Mouse (Mus musculus): Measurements from ENCODE around the gene Tm9sf3. TPM values are rescaled to one million over a fixed set of nuclear protein-coding genes. Genes with fewer than 3 reads are reported as not detected.

Tm9sf3 gene
- polyA plus RNA-seq, 1 experiment from 2014 or later, result 99.0 TPM

DNA sequence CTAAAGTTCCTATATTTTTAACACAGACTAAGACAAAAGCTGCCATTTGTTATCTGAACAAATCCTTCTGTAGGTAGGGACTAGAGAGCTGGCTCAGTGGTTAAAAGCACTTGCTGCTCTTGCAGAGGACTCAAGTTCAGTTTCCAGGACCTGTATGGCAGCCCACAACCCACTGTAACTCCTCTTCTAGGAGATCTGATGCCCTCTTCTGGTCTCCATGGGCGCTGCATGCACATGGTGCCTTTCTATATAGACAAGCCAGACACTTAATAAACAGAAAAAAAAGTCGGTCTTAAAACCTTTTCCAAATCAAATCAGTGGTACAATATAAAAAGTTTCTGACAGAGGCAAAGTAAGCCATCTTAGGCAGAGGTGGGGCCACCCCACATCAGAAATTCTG, 5.1 kb downstream of the Tm9sf3 start:
- Histone ChIP-seq H3K27ac (replicated peaks) (no peak overlapping the region), H3K4me3 (no peak overlapping the region), H3K4me1 (peaks cover 29% of the 10 kb centered on the region), H3K9me3 (replicated peaks) (no peaks in the 10 kb centered on the region), H3K36me3 (peaks cover 17% of the 10 kb centered on the region), H3K27me3 (ENCODE audit: low read depth, poor library complexity, severe bottlenecking) (no peaks in the 10 kb centered on the region)
- DNase-seq (ENCODE audit: low spot score), result peak; percentile 55
- WGBS, result 43% methylated on average over 2 of the region's 2 CpGs

DNA sequence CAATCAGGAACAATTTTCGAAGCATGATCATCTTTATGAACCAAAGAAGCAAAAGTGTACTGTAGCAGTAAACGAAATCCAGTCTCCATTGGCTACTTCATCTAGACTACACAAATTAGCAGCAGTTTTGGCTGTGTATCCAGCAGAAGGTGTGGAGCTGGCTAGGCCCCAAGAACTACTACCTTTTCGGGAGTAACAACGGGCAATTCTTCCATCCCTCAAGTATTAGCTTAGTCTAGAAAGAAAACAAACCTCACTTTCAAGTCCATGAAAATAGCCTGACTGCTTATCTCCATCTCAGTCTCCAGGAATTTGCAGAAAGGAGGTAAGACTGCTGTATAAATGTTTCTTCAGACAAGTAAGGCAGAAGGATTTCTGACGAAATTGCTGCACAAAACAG, 9.2 kb downstream of the Tm9sf3 start:
- H3K27ac ChIP-seq (replicated peaks), result no peak overlapping the region
- no peaks in the 10 kb centered on the region for H3K9me3 ChIP-seq (replicated peaks)
- WGBS, result 90% methylated on average over 5 of the region's 5 CpGs
- DNase-seq (ENCODE audit: low spot score), result no peak
- peaks cover 38% of the 10 kb centered on the region for H3K36me3 ChIP-seq
- no peaks in the 10 kb centered on the region for H3K27me3 ChIP-seq (ENCODE audit: low read depth, poor library complexity, severe bottlenecking)
- no peak overlapping the region for H3K4me3 ChIP-seq
- no peaks in the 10 kb centered on the region for H3K4me1 ChIP-seq

- Histone ChIP-seq H3K4me1 (no peaks in the 10 kb centered on the region), H3K36me3 (peaks cover 64% of the 10 kb centered on the region), H3K27me3 (ENCODE audit: low read depth, poor library complexity, severe bottlenecking) (no peaks in the 10 kb centered on the region), H3K27ac (replicated peaks) (no peak overlapping the region), H3K9me3 (replicated peaks) (no peaks in the 10 kb centered on the region), H3K4me3 (no peak overlapping the region)
- 84% methylated on average over 4 of the region's 4 CpGs for WGBS
- DNase-seq (ENCODE audit: low spot score), result no peak
These were observed 14.8 kb downstream of the Tm9sf3 start for GRCm38 (mm10) chr19:41248968-41249367.

DNA sequence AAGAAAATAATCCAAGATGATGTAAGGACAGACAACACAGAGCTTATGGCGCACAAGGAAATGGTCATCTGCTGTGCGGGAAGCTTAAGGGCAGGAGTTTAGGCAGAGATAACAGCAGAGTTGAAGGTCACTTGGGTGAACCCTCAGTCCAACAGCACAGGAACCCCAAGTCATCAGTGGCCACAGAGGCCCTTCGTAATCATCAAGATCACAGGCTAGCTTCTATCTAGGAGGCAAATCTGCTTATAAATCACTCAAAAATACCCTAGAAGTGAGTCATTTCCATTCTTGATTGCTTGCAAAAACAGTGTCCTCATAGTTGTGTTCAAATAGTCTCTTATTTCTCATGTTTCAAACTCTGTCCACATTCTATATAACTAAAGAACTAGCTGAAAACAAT, 15.5 kb downstream of the Tm9sf3 start:
- no peak for DNase-seq (ENCODE audit: low spot score)
- Histone ChIP-seq H3K4me3 (no peak overlapping the region), H3K9me3 (replicated peaks) (no peaks in the 10 kb centered on the region), H3K36me3 (peaks cover 64% of the 10 kb centered on the region), H3K4me1 (no peaks in the 10 kb centered on the region), H3K27ac (replicated peaks) (no peak overlapping the region), H3K27me3 (ENCODE audit: low read depth, poor library complexity, severe bottlenecking) (no peaks in the 10 kb centered on the region)
- WGBS, result 96% methylated on average over 3 of the region's 3 CpGs

DNA sequence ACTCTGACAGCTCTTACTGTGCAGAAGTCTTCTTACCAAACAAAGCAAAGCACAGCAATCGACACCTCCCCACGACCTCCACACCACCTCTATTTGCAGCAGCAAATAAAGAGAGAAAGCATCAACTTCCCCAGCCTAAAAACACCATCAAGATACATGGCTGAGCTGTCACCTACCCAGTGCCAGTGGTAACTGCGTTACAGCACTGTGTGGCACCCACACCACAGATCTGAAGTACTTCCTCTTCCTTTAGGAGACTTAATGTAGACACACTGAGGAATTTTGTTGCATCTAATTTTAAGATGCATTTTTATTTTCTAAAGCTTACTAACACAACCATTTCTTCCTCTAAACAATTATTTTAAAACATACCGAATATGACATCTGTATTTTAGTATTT, 17.5 kb downstream of the Tm9sf3 start:
- Histone ChIP-seq H3K27me3 (ENCODE audit: low read depth, poor library complexity, severe bottlenecking) (no peaks in the 10 kb centered on the region), H3K9me3 (replicated peaks) (no peaks in the 10 kb centered on the region), H3K4me3 (no peak overlapping the region), H3K27ac (replicated peaks) (no peak overlapping the region), H3K4me1 (no peaks in the 10 kb centered on the region), H3K36me3 (peaks cover 73% of the 10 kb centered on the region)
- 91% methylated on average over 4 of the region's 4 CpGs for WGBS
- no peak for DNase-seq (ENCODE audit: low spot score)

- no peaks in the 10 kb centered on the region for H3K27me3 ChIP-seq (ENCODE audit: low read depth, poor library complexity, severe bottlenecking)
- no peaks in the 10 kb centered on the region for H3K4me1 ChIP-seq
- no peaks in the 10 kb centered on the region for H3K9me3 ChIP-seq (replicated peaks)
- peak; percentile 32 for DNase-seq (ENCODE audit: low spot score)
- H3K36me3 ChIP-seq, result peaks cover 83% of the 10 kb centered on the region
- H3K27ac ChIP-seq (replicated peaks), result no peak overlapping the region
- 58% methylated on average over 6 of the region's 6 CpGs for WGBS
- no peak overlapping the region for H3K4me3 ChIP-seq
These were observed 19.2 kb downstream of the Tm9sf3 start for GRCm38 (mm10) chr19:41244581-41244980.

GRCm38 (mm10) chr19:41241997-41242396, 21.8 kb downstream of the Tm9sf3 start:
- H3K36me3 ChIP-seq, result peaks cover 85% of the 10 kb centered on the region
- no peaks in the 10 kb centered on the region for H3K4me1 ChIP-seq
- no peak for DNase-seq (ENCODE audit: low spot score)
- no peaks in the 10 kb centered on the region for H3K9me3 ChIP-seq (replicated peaks)
- H3K27ac ChIP-seq (replicated peaks), result no peak overlapping the region
- no peak overlapping the region for H3K4me3 ChIP-seq
- WGBS, result 96% methylated on average over 5 of the region's 5 CpGs
- no peaks in the 10 kb centered on the region for H3K27me3 ChIP-seq (ENCODE audit: low read depth, poor library complexity, severe bottlenecking)

- no peak overlapping the region for H3K27ac ChIP-seq (replicated peaks)
- DNase-seq (ENCODE audit: low spot score), result no peak
- WGBS, result 96% methylated on average over 4 of the region's 4 CpGs
- no peaks in the 10 kb centered on the region for H3K4me1 ChIP-seq
- H3K36me3 ChIP-seq, result peaks cover 81% of the 10 kb centered on the region
- H3K27me3 ChIP-seq (ENCODE audit: low read depth, poor library complexity, severe bottlenecking), result no peaks in the 10 kb centered on the region
- H3K9me3 ChIP-seq (replicated peaks), result no peaks in the 10 kb centered on the region; the same call in 1 of the 2 replicates
- no peak overlapping the region for H3K4me3 ChIP-seq
These were observed 30.1 kb downstream of the Tm9sf3 start for GRCm38 (mm10) chr19:41233698-41234097.

- Histone ChIP-seq H3K4me1 (peaks cover 21% of the 10 kb centered on the region), H3K36me3 (peaks cover 19% of the 10 kb centered on the region), H3K27me3 (ENCODE audit: low read depth, poor library complexity, severe bottlenecking) (peaks cover 65% of the 10 kb centered on the region), H3K9me3 (replicated peaks) (no peaks in the 10 kb centered on the region), H3K27ac (replicated peaks) (no peak overlapping the region), H3K4me3 (no peak overlapping the region)
- WGBS, result 67% methylated on average over 7 of the region's 7 CpGs
- no peak for DNase-seq (ENCODE audit: low spot score)
These were observed 55.5 kb downstream of the Tm9sf3 start for GRCm38 (mm10) chr19:41208326-41208725.

GRCm38 (mm10) chr19:41206811-41207344, 56.9 kb downstream of the Tm9sf3 start, which contains the start of gene Tll2:
TSS of gene Tll2 (minus strand) at chr19:41206835.
- H3K9me3 ChIP-seq (replicated peaks), result no peaks in the 10 kb centered on the region
- peaks cover 21% of the 10 kb centered on the region for H3K4me1 ChIP-seq
- peaks cover 80% of the 10 kb centered on the region for H3K27me3 ChIP-seq (ENCODE audit: low read depth, poor library complexity, severe bottlenecking)
- peaks cover 11% of the 10 kb centered on the region; the same call in 1 of the 2 replicates for H3K36me3 ChIP-seq
- DNase-seq (ENCODE audit: low spot score), result peak; percentile 82
- WGBS, result 2% methylated on average over 32 of the region's 32 CpGs
- H3K27ac ChIP-seq (replicated peaks), result peak within 1 kb of the TSS; percentile 19
- H3K4me3 ChIP-seq, result peak within 1 kb of the TSS; percentile 64

DNA sequence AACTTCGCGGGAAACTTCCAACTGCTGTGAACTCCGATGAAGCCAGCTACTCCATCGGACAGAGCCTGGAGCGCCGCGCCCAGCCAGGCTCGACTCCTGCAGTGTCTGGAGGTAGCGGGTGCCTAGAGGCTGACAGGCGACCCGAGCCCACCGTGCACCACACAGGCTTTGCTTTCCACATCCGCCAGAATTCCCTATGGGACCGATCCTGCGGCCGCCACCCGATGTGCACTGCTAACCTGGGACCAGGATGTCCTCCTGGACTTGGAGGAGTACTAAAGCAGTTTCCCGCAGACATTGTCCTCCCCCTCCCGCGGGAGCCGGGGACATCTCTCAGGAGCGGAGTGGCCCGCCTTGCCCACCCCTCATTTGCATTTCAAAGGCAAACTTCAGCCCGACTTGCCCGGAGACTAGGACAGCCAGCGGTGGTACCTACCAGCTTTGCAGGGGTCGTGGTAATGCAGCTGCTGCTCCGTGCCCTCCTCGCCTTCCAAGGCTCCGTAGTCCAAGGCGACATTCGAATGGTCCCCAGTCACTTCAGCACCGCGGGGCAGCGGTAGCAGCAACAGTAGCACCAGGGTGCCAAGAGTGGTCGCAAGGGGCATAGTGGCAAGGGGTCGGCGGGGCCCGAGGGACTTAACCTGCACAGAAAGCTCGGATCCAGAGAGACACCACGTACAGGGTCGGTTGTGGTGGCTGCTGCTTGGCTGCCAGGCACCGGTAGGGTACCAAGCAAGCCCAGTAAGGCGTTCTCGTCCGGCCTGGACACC, 57.6 kb downstream of the Tm9sf3 start:
- Histone ChIP-seq H3K36me3 (peaks cover 9% of the 10 kb centered on the region; the same call in 1 of the 2 replicates), H3K27me3 (ENCODE audit: low read depth, poor library complexity, severe bottlenecking) (peaks cover 86% of the 10 kb centered on the region), H3K4me1 (peaks cover 21% of the 10 kb centered on the region), H3K27ac (replicated peaks) (peak overlapping the region; percentile 19; the same call in 1 of the 2 replicates), H3K9me3 (replicated peaks) (no peaks in the 10 kb centered on the region), H3K4me3 (peak overlapping the region; percentile 64)
- DNase-seq (ENCODE audit: low spot score), result peak; percentile 50
- WGBS, result under 1% methylated on average over 46 of the region's 46 CpGs

DNA sequence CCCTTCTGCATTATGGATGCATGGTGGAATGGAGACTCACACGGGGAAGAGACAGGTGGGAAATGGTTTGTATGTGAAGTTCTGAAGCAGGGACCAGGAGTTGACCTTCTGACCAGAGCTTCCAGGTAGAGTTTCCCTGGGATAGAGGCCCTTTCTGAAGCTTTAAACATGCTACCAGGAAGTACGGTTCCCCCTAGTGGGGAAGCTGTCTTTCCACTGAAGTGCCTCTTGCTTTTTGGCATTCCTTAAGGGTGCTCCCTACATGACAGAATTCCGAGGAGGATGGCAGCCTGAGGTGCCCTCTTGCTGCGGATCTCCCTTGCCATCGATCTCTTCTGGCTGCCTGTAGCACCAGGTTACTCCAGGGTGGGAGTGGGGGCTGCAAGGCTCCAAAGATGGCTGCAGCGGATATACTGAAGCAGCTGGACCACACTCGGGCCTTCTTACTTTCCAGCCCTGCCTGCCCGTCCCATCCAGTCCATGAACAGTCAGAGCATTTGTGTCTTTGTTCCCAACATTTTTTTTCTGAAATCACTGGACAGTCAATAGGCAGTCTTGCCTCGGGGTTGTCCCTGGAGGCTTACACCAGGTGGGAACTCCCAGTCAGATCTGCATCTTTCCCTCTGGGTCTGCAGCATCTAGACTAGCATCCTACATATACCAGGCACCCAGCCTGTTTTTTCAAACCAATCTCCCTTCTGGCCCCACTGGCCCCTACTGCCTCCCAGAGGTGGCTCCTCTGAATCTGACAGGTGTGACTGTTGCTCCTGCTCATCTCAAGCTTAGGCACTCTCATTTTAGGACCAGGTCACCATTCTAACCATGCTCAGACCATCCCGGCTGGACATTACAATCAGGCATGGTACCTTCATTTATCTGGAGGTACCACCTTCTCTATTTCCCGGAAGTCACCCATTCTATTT, 59.4 kb downstream of the Tm9sf3 start:
- H3K9me3 ChIP-seq (replicated peaks), result no peaks in the 10 kb centered on the region
- peaks cover 98% of the 10 kb centered on the region for H3K27me3 ChIP-seq (ENCODE audit: low read depth, poor library complexity, severe bottlenecking)
- H3K36me3 ChIP-seq, result no peaks in the 10 kb centered on the region
- DNase-seq (ENCODE audit: low spot score), result no peak
- H3K4me3 ChIP-seq, result no peak overlapping the region
- no peak overlapping the region for H3K27ac ChIP-seq (replicated peaks)
- H3K4me1 ChIP-seq, result peaks cover 21% of the 10 kb centered on the region
- WGBS, result 65% methylated on average over 11 of the region's 11 CpGs
